Mouse (Mus musculus) olfactory bulb, adult 2 months (tissue): ENCODE measurements around the gene Cmtr2.

Experiments used
- CTCF ChIP-seq: fragments of 200-500 bp; IDR thresholded peaks from 2 replicates; pipeline ENCODE4 v1.5.1; 2012; ENCODE audit warnings: low read depth, mild to moderate bottlenecking, low read length, moderate library complexity; ENCODE audit not compliant: insufficient read depth
- POLR2A ChIP-seq: fragments of 200-500 bp; IDR thresholded peaks from 2 replicates; pipeline ENCODE4 v1.6.1; 2012; ENCODE audit warnings: mild to moderate bottlenecking, low read depth, low read length, moderate library complexity; ENCODE audit not compliant: insufficient read depth

- TF ChIP-seq POLR2A, result no peak
- peak; percentile 46; the same call in 1 of the 2 replicates for TF ChIP-seq CTCF
Observed at GRCm38 (mm10) chr8:110201806-110202205, 13.7 kb upstream of the Cmtr2 start.
